Mouse (Mus musculus): Measurements from ENCODE around the gene Ifitm2.

GRCm38 (mm10) chr7:140946311-140946710 lies 9.5 kb downstream of the Ifitm2 start:
- TF ChIP-seq CTCF (IDR thresholded peaks at IDR 0.05; ENCODE audit: control insufficient read depth, insufficient read depth, low read length) (no peak), POLR2A (IDR thresholded peaks at IDR 0.05; ENCODE audit: borderline replicate concordance, control insufficient read depth, low read depth, low read length) (no peak)
